Comparison of ENCODE assay signal across 8 mouse cellular contexts in genomic region chr16:17275721-17276120, GRCm38 (mm10). TPM values are rescaled to one million over a fixed set of nuclear protein-coding genes. Genes with fewer than 3 reads are reported as not detected.
DNase-seq lines count a peak whose midpoint lies in the region; ATAC-seq and TF ChIP-seq lines count a peak whose summit lies in the region.

TSS of gene Tmem191c (plus strand) at chr16:17276077.

- H3K9me3 ChIP-seq in heart, embryonic 13.5 days, result peaks cover 4% of the 10 kb centered on the region
- no peaks in the 10 kb centered on the region for H3K9me3 ChIP-seq in E14TG2a.4 (ENCODE audit: low read length)
- H3K9me3 ChIP-seq in forebrain, embryonic 13.5 days (replicated peaks), result peaks cover 6% of the 10 kb centered on the region; the same call in 1 of the 2 replicates
- H3K9me3 ChIP-seq in limb, embryonic 11.5 days (ENCODE audit: control insufficient read depth, low read length), result no peaks in the 10 kb centered on the region
- peaks cover 2% of the 10 kb centered on the region; the same call in 1 of the 2 replicates for H3K9me3 ChIP-seq in stomach, embryonic 16.5 days (replicated peaks; ENCODE audit: control insufficient read depth, low read length)

- H3K9ac ChIP-seq in heart, embryonic 13.5 days, result peak within 1 kb of the TSS; percentile 80
- H3K9ac ChIP-seq in forebrain, embryonic 13.5 days, result peak within 1 kb of the TSS; percentile 61
- peak within 1 kb of the TSS; percentile 62 for H3K9ac ChIP-seq in limb, embryonic 11.5 days (ENCODE audit: low read length)
- H3K9ac ChIP-seq in stomach, embryonic 16.5 days (ENCODE audit: low read length), result peak within 1 kb of the TSS; percentile 73

- H3K4me1 ChIP-seq in heart, embryonic 13.5 days, result peaks cover 21% of the 10 kb centered on the region
- peaks cover 53% of the 10 kb centered on the region for H3K4me1 ChIP-seq in E14TG2a.4 (replicated peaks; ENCODE audit: low read depth, low read length)
- peaks cover 23% of the 10 kb centered on the region for H3K4me1 ChIP-seq in forebrain, embryonic 13.5 days
- H3K4me1 ChIP-seq in limb, embryonic 11.5 days (ENCODE audit: control insufficient read depth, insufficient read depth, low read length), result peaks cover 10% of the 10 kb centered on the region; the same call in 1 of the 2 replicates
- peaks cover 18% of the 10 kb centered on the region for H3K4me1 ChIP-seq in stomach, embryonic 16.5 days (ENCODE audit: control insufficient read depth, insufficient read depth, low read length)

- no peak for DNase-seq in heart, postnatal 36 days
- DNase-seq in limb, embryonic 11.5 days (ENCODE audit: low spot score), result no peak
- DNase-seq in right cerebral cortex, adult 18-20 months, result no peak
- DNase-seq in ovary, postnatal 36 days (ENCODE audit: low spot score), result no peak

- ATAC-seq in heart, embryonic 13.5 days (ENCODE audit: extremely low read depth, insufficient number of reproducible peaks, low FRiP score, low TSS enrichment), result no peak
- 0 out of 2 replicates have a peak, but pooled peaks have one; percentile 0 for ATAC-seq in forebrain, embryonic 13.5 days
- ATAC-seq in limb, embryonic 11.5 days (ENCODE audit: insufficient number of reproducible peaks, low FRiP score, low TSS enrichment, low read depth), result no peak; the same call in 1 of the 2 replicates
- ATAC-seq in stomach, embryonic 16.5 days (ENCODE audit: insufficient read depth, low FRiP score), result no peak

- peaks cover 21% of the 10 kb centered on the region for H3K36me3 ChIP-seq in heart, embryonic 13.5 days
- H3K36me3 ChIP-seq in E14TG2a.4 (ENCODE audit: insufficient read depth, low read length), result peaks cover 23% of the 10 kb centered on the region
- H3K36me3 ChIP-seq in forebrain, embryonic 13.5 days (ENCODE audit: poor library complexity, severe bottlenecking), result peaks cover 20% of the 10 kb centered on the region
- no peaks in the 10 kb centered on the region for H3K36me3 ChIP-seq in limb, embryonic 11.5 days (ENCODE audit: control insufficient read depth, insufficient read depth, low read length)
- no peaks in the 10 kb centered on the region for H3K36me3 ChIP-seq in stomach, embryonic 16.5 days (ENCODE audit: control insufficient read depth, insufficient read depth, low read length)

- H3K4me3 ChIP-seq in heart, embryonic 13.5 days, result peak within 1 kb of the TSS; percentile 72
- H3K4me3 ChIP-seq in E14TG2a.4 (replicated peaks; ENCODE audit: low read length), result peak within 1 kb of the TSS; percentile 88
- H3K4me3 ChIP-seq in forebrain, embryonic 13.5 days, result peak within 1 kb of the TSS; percentile 49
- H3K4me3 ChIP-seq in limb, embryonic 11.5 days (ENCODE audit: low read depth, low read length), result peak within 1 kb of the TSS; percentile 45
- peak within 1 kb of the TSS; percentile 65 for H3K4me3 ChIP-seq in stomach, embryonic 16.5 days (replicated peaks; ENCODE audit: low read length)

- TF ChIP-seq CTCF in E14TG2a.4 (conservative IDR thresholded peaks at IDR 0.05; ENCODE audit: low read length), result no peak

- intact Hi-C loops in heart, postnatal 36 days (cut with DNase I), result loop anchor here (1.0 to 10.0 kb wide), 3 partner anchors 65 to 351 kb away; partner anchors contain the start of gene Sdf2l1

- H3K4me2 ChIP-seq in heart, embryonic 13.5 days, result peak within 1 kb of the TSS; percentile 98
- H3K4me2 ChIP-seq in forebrain, embryonic 13.5 days, result peak within 1 kb of the TSS; percentile 90
- peak within 1 kb of the TSS; percentile 94 for H3K4me2 ChIP-seq in limb, embryonic 11.5 days (ENCODE audit: low read depth, severe bottlenecking)
- H3K4me2 ChIP-seq in stomach, embryonic 16.5 days (ENCODE audit: low read depth, low read length), result peak within 1 kb of the TSS; percentile 99

- 0 out of 2 replicates have a peak within 1 kb of the TSS, but pooled peaks have one; percentile 42 for H3K27ac ChIP-seq in heart, embryonic 13.5 days (replicated peaks)
- H3K27ac ChIP-seq in forebrain, embryonic 13.5 days, result peak within 1 kb of the TSS; percentile 62
- 0 out of 2 replicates have a peak within 1 kb of the TSS, but pooled peaks have one; percentile 26 for H3K27ac ChIP-seq in limb, embryonic 11.5 days (replicated peaks; ENCODE audit: low read depth, low read length)
- H3K27ac ChIP-seq in stomach, embryonic 16.5 days (ENCODE audit: low read length), result peak within 1 kb of the TSS; percentile 53

- H3K27me3 ChIP-seq in heart, embryonic 13.5 days (replicated peaks), result peaks cover 29% of the 10 kb centered on the region
- peaks cover 20% of the 10 kb centered on the region for H3K27me3 ChIP-seq in E14TG2a.4 (ENCODE audit: insufficient read depth, low read length)
- H3K27me3 ChIP-seq in forebrain, embryonic 13.5 days, result peaks cover 34% of the 10 kb centered on the region
- H3K27me3 ChIP-seq in limb, embryonic 11.5 days (ENCODE audit: control insufficient read depth, insufficient read depth, low read length), result peaks cover 16% of the 10 kb centered on the region
- peaks cover 15% of the 10 kb centered on the region for H3K27me3 ChIP-seq in stomach, embryonic 16.5 days (ENCODE audit: control insufficient read depth, insufficient read depth, low read length)

- WGBS in heart, embryonic 13.5 days, result 58% methylated on average over 7 of the region's 7 CpGs
- 63% methylated on average over 7 of the region's 7 CpGs for WGBS in forebrain, embryonic 13.5 days
- WGBS in limb, embryonic 11.5 days, result 60% methylated on average over 7 of the region's 7 CpGs
- 58% methylated on average over 7 of the region's 7 CpGs for WGBS in stomach, embryonic 16.5 days

RNA-seq across cellular contexts. Expression of gene Tmem191c, which starts in this region (rescaled TPM):
- 7.0 and 7.6 TPM in 2 replicates for polyA plus RNA-seq in heart, embryonic 13.5 days (2015; fragmentation: Nextera tagmentation; extraction: Ambion mirVana)
- total RNA-seq in heart, postnatal 36 days (2021), result 1 to 10 TPM; 2.1 to 2.4 TPM
- polyA plus RNA-seq in forebrain, embryonic 13.5 days (2015; fragmentation: Nextera tagmentation; extraction: Ambion mirVana), result 14.2 and 15.4 TPM in 2 replicates
- 4.5 and 7.6 TPM in 2 replicates for polyA plus RNA-seq in limb, embryonic 11.5 days (2014; fragmentation: Nextera tagmentation; extraction: Ambion mirVana)
- 13.4 and 16.3 TPM in 2 replicates for polyA plus RNA-seq in stomach, embryonic 16.5 days (2015; fragmentation: Nextera tagmentation; extraction: Ambion mirVana)
